Mouse (Mus musculus): Measurements from ENCODE around the gene 2010300C02Rik. TPM values are rescaled to one million over a fixed set of nuclear protein-coding genes. Genes with fewer than 3 reads are reported as not detected.
A peak's percentile ranks its signal among the peaks of the same experiment; 100 is the strongest.

The 2010300C02Rik gene
- polyA plus RNA-seq, 1 experiment, result 163 TPM

- peak in 1 of 2 experiments; percentile 67 for DNase-seq (ENCODE audit: extremely low spot score in 1 of 2, low spot score in 1 of 2)
Measured at GRCm38 (mm10) chr1:37585809-37586480, 133.9 kb downstream of the 2010300C02Rik start.

- no peak for DNase-seq (ENCODE audit: extremely low spot score in 1 of 2, low spot score in 1 of 2)
Measured at GRCm38 (mm10) chr1:37583795-37584464, 136.0 kb downstream of the 2010300C02Rik start.

- DNase-seq (ENCODE audit: extremely low spot score in 1 of 2, low spot score in 1 of 2), result no peak
Measured at GRCm38 (mm10) chr1:37583167-37583566, 136.7 kb downstream of the 2010300C02Rik start.

- DNase-seq (ENCODE audit: extremely low spot score in 1 of 2, low spot score in 1 of 2), result no peak
Measured at GRCm38 (mm10) chr1:37579686-37580085, 140.2 kb downstream of the 2010300C02Rik start.

GRCm38 (mm10) chr1:37572528-37573272 is 147.2 kb downstream of the 2010300C02Rik start:
- no peak for DNase-seq (ENCODE audit: extremely low spot score in 1 of 2, low spot score in 1 of 2)

GRCm38 (mm10) chr1:37568379-37568778 is 151.5 kb downstream of the 2010300C02Rik start:
- no peak for DNase-seq (ENCODE audit: extremely low spot score in 1 of 2, low spot score in 1 of 2)

- no peak for DNase-seq (ENCODE audit: extremely low spot score in 1 of 2, low spot score in 1 of 2)
Measured at GRCm38 (mm10) chr1:37566754-37567153, 153.1 kb downstream of the 2010300C02Rik start.

GRCm38 (mm10) chr1:37566344-37566743 is 153.5 kb downstream of the 2010300C02Rik start:
- DNase-seq (ENCODE audit: extremely low spot score in 1 of 2, low spot score in 1 of 2), result no peak

GRCm38 (mm10) chr1:37565396-37565795 is 154.5 kb downstream of the 2010300C02Rik start:
- no peak for DNase-seq (ENCODE audit: extremely low spot score in 1 of 2, low spot score in 1 of 2)

- DNase-seq (ENCODE audit: extremely low spot score in 1 of 2, low spot score in 1 of 2), result no peak
Measured at GRCm38 (mm10) chr1:37561955-37562354, 157.9 kb downstream of the 2010300C02Rik start.

Other genes starting within 250 kb of the 2010300C02Rik start
- gene Mgat4a, start 179.1 kb downstream of the 2010300C02Rik start, polyA plus RNA-seq (2012; rRNA removed), result 14.9 and 16.2 TPM in 2 replicates
- 12.6 and 14.9 TPM in 2 replicates for gene Tsga10, start 146.3 kb upstream of the 2010300C02Rik start, polyA plus RNA-seq (2012; rRNA removed)
- gene Lipt1, start 151.7 kb upstream of the 2010300C02Rik start, polyA plus RNA-seq (2012; rRNA removed), result 7.6 and 8.6 TPM in 2 replicates
- 17.1 and 17.9 TPM in 2 replicates for gene Mitd1, start 170.3 kb upstream of the 2010300C02Rik start, polyA plus RNA-seq (2012; rRNA removed)
- gene Mrpl30, start 170.4 kb upstream of the 2010300C02Rik start, polyA plus RNA-seq (2012; rRNA removed), result 127 and 138 TPM in 2 replicates
- gene Lyg2, start 196.4 kb upstream of the 2010300C02Rik start, polyA plus RNA-seq (2012; rRNA removed), result not detected in 2 replicates
- gene Lyg1, start 237.7 kb upstream of the 2010300C02Rik start, polyA plus RNA-seq (2012; rRNA removed), result not detected in 2 replicates

Data from frontal cortex, adult 2 months (tissue).